ENCODE assay signal across 8 mouse cellular contexts in the genomic region with DNA sequence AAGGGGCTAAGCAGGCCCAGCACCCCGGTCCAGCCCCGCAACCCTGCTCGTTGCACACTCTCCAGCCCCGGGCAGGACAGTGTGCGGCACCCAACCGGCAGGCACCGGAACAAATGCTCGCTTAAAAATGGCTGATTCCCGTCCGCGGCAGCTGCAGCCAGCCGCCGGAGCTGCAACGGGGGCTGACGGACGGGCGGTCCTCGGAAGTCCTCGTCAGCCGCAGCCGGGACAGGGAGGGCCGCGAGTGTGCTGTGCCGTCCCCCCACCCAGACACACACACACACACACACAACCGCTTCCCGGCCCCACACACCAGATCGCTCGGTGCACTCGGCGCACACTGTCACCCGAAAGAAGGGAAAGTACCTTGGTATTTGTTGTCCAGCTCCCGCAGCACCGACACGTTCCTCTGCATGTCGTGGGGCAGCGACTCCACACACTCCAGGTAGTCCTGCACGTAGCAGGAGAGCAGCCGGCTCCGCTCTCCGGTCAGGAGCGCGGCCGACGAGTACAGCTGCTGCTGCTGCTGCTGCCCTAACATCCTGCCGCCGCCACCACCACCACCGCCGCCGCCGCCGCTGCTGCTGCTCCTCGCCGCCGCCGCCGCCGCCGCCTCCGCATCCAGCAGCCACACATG. TPM values are rescaled to one million over a fixed set of nuclear protein-coding genes. Genes with fewer than 3 reads are reported as not detected.
DNase-seq lines count a peak whose midpoint lies in the region; ATAC-seq and TF ChIP-seq lines count a peak whose summit lies in the region.

No protein-coding gene starts in this region.

- peaks cover 4 to 6% of the 10 kb centered on the region in 2 experiments; a peak in 2 of 4 replicates for H3K4me1 ChIP-seq in MEL (ENCODE audit: control insufficient read depth in 1 of 2, insufficient read depth in 2 of 2, low read length in 2 of 2)
- no peaks in the 10 kb centered on the region; the same call in 1 of the 2 replicates for H3K4me1 ChIP-seq in embryonic facial prominence, embryonic 14.5 days (ENCODE audit: control insufficient read depth, insufficient read depth, low read length)
- H3K4me1 ChIP-seq in intestine, postnatal 0 days (replicated peaks; ENCODE audit: control insufficient read depth, insufficient read depth, low read length), result no peaks in the 10 kb centered on the region
- no peaks in the 10 kb centered on the region for H3K4me1 ChIP-seq in neural tube, embryonic 14.5 days (ENCODE audit: control insufficient read depth, insufficient read depth, low read length)

- peak overlapping the region; percentile 95 for H3K9ac ChIP-seq in MEL (ENCODE audit: control insufficient read depth, low read depth, low read length, poor library complexity, severe bottlenecking)
- H3K9ac ChIP-seq in embryonic facial prominence, embryonic 14.5 days (ENCODE audit: low read depth, low read length), result peak overlapping the region; percentile 87
- peak overlapping the region; percentile 83 for H3K9ac ChIP-seq in intestine, postnatal 0 days (ENCODE audit: low read depth, low read length)
- H3K9ac ChIP-seq in neural tube, embryonic 14.5 days (replicated peaks; ENCODE audit: low read depth, low read length), result peak overlapping the region; percentile 80

- intact Hi-C loops in left cerebral cortex, postnatal 36 days (cut with DNase I), result loop anchor here (2.0 to 10.0 kb wide), 3 partner anchors 41 to 259 kb away; a partner anchor contains a TSS
- intact Hi-C loops in left cerebral cortex, postnatal 25 days (cut with DNase I), result loop anchor here (5.0 kb wide), 1 partner anchor 142 kb away; a partner anchor contains a TSS

- TF ChIP-seq RAD21 in MEL (IDR thresholded peaks at IDR 0.05; ENCODE audit: low read depth, low read length), result no peak

- peak; percentile 32 to 41 for DNase-seq in left cerebral cortex, postnatal 36 days (ENCODE audit: low spot score in 2 of 2)
- DNase-seq in left cerebral cortex, postnatal 25 days (ENCODE audit: low spot score in 2 of 2), result no peak
- DNase-seq in MEL (ENCODE audit: low read depth, low spot score), result peak; percentile 78
- no peak for DNase-seq in embryonic facial prominence, embryonic 14.5 days (ENCODE audit: low spot score)
- no peak for DNase-seq in T-cell, adult 2 months (ENCODE audit: low spot score)
- DNase-seq in cerebellum, postnatal 36 days, result no peak

- peaks cover 0 to 17% of the 10 kb centered on the region in 2 experiments; a peak in 3 of 4 replicates for H3K36me3 ChIP-seq in MEL (ENCODE audit: control insufficient read depth in 1 of 2, insufficient read depth in 2 of 2, low read length in 2 of 2)
- H3K36me3 ChIP-seq in embryonic facial prominence, embryonic 14.5 days (ENCODE audit: control insufficient read depth, insufficient read depth, low read length), result no peaks in the 10 kb centered on the region
- no peaks in the 10 kb centered on the region; the same call in 1 of the 2 replicates for H3K36me3 ChIP-seq in intestine, postnatal 0 days (ENCODE audit: control insufficient read depth, insufficient read depth)
- no peaks in the 10 kb centered on the region for H3K36me3 ChIP-seq in neural tube, embryonic 14.5 days (ENCODE audit: control insufficient read depth, insufficient read depth, low read length)

- peak overlapping the region; percentile 75 for H3K27ac ChIP-seq in MEL (ENCODE audit: control insufficient read depth, low read depth, low read length)
- peak overlapping the region; percentile 89 for H3K27ac ChIP-seq in embryonic facial prominence, embryonic 14.5 days (replicated peaks; ENCODE audit: low read depth, low read length)
- peak overlapping the region; percentile 95 for H3K27ac ChIP-seq in intestine, postnatal 0 days (ENCODE audit: low read depth, low read length)
- peak overlapping the region; percentile 91 for H3K27ac ChIP-seq in neural tube, embryonic 14.5 days (ENCODE audit: low read depth, low read length)

- peak; percentile 22 for ATAC-seq in embryonic facial prominence, embryonic 14.5 days (ENCODE audit: low read depth)
- ATAC-seq in intestine, postnatal 0 days, result peak; percentile 6
- ATAC-seq in neural tube, embryonic 14.5 days (ENCODE audit: low read depth), result peak; percentile 39

- peaks cover 56% of the 10 kb centered on the region for H3K79me2 ChIP-seq in MEL (ENCODE audit: control insufficient read depth, insufficient read depth, low read length, poor library complexity)

- TF ChIP-seq POLR2A in MEL (IDR thresholded peaks at IDR 0.05; ENCODE audit: control insufficient read depth in 1 of 2, insufficient read depth in 1 of 2, low read depth in 1 of 2, low read length in 2 of 2, poor library complexity in 1 of 2), result no peak; a peak in 2 of 4 replicates

- peak overlapping the region; percentile 66 for H3K4me2 ChIP-seq in embryonic facial prominence, embryonic 14.5 days (ENCODE audit: low read depth, low read length)
- H3K4me2 ChIP-seq in intestine, postnatal 0 days (replicated peaks; ENCODE audit: low read depth), result peak overlapping the region; percentile 83
- H3K4me2 ChIP-seq in neural tube, embryonic 14.5 days (ENCODE audit: low read depth, low read length), result peak overlapping the region; percentile 60

- no peaks in the 10 kb centered on the region for H3K27me3 ChIP-seq in MEL (ENCODE audit: control insufficient read depth in 1 of 2, insufficient read depth in 2 of 2, low read length in 2 of 2)
- H3K27me3 ChIP-seq in embryonic facial prominence, embryonic 14.5 days (replicated peaks; ENCODE audit: control insufficient read depth, insufficient read depth, low read length), result no peaks in the 10 kb centered on the region
- no peaks in the 10 kb centered on the region for H3K27me3 ChIP-seq in intestine, postnatal 0 days (replicated peaks; ENCODE audit: control insufficient read depth, insufficient read depth, low read length)
- no peaks in the 10 kb centered on the region for H3K27me3 ChIP-seq in neural tube, embryonic 14.5 days (ENCODE audit: control insufficient read depth, insufficient read depth, low read length)

- peak overlapping the region; percentile 89 to 99 for H3K4me3 ChIP-seq in MEL (ENCODE audit: control insufficient read depth in 1 of 2, insufficient read depth in 1 of 2, low read depth in 2 of 2, low read length in 2 of 2)
- peak overlapping the region; percentile 97 for H3K4me3 ChIP-seq in embryonic facial prominence, embryonic 14.5 days (ENCODE audit: low read depth, low read length)
- peak overlapping the region; percentile 99 for H3K4me3 ChIP-seq in intestine, postnatal 0 days (ENCODE audit: low read depth, low read length)
- peak overlapping the region; percentile 93 for H3K4me3 ChIP-seq in neural tube, embryonic 14.5 days (ENCODE audit: low read depth, low read length)

- no peaks in the 10 kb centered on the region for H3K9me3 ChIP-seq in MEL (replicated peaks; ENCODE audit: insufficient read depth, low read length)
- no peaks in the 10 kb centered on the region for H3K9me3 ChIP-seq in embryonic facial prominence, embryonic 14.5 days (ENCODE audit: control insufficient read depth, low read length)
- no peaks in the 10 kb centered on the region for H3K9me3 ChIP-seq in intestine, postnatal 0 days (ENCODE audit: control insufficient read depth)
- no peaks in the 10 kb centered on the region for H3K9me3 ChIP-seq in neural tube, embryonic 14.5 days (ENCODE audit: control insufficient read depth, low read length)

- TF ChIP-seq EP300 in MEL (IDR thresholded peaks at IDR 0.05; ENCODE audit: low read depth in 1 of 2, low read length in 2 of 2), result no peak

- no peak for TF ChIP-seq CTCF in MEL (IDR thresholded peaks at IDR 0.05 in 2 of 3, conservative IDR thresholded peaks at IDR 0.05 in 1 of 3; ENCODE audit: control insufficient read depth in 1 of 3, insufficient read depth in 1 of 3, low read depth in 2 of 3, low read length in 3 of 3, poor library complexity in 1 of 3, severe bottlenecking in 1 of 3)
- TF ChIP-seq CTCF in intestine, postnatal 0 days (IDR thresholded peaks at IDR 0.05; ENCODE audit: low read depth), result no peak

- WGBS in embryonic facial prominence, embryonic 14.5 days, result 0% methylated on average over 16 of the region's 59 CpGs
- under 1% methylated on average over 46 of the region's 59 CpGs for WGBS in intestine, postnatal 0 days
- WGBS in neural tube, embryonic 14.5 days, result under 1% methylated on average over 49 of the region's 59 CpGs

TF ChIP-seq in MEL, 35 proteins besides CTCF, POLR2A, EP300 and RAD21 (continues in another document):
- TF ChIP-seq SIN3A (IDR thresholded peaks at IDR 0.05; ENCODE audit: low read length) (0 out of 2 replicates have a peak, but pooled peaks have one; percentile 18), KAT2A (conservative IDR thresholded peaks at IDR 0.05; ENCODE audit: low read depth, low read length) (no peak), MEF2A (IDR thresholded peaks at IDR 0.05; ENCODE audit: extremely low read depth, insufficient replicate concordance, low read depth, low read length, poor library complexity, severe bottlenecking) (no peak), ZC3H11A (IDR thresholded peaks at IDR 0.05; ENCODE audit: low read depth, low read length) (no peak), MAX (IDR thresholded peaks at IDR 0.05; ENCODE audit: low read length) (peak; percentile 16; the same call in 1 of the 2 replicates), CHD1 (IDR thresholded peaks at IDR 0.05; ENCODE audit: low read depth, low read length) (peak; percentile 86; the same call in 1 of the 2 replicates), POLR2AphosphoS2 (IDR thresholded peaks at IDR 0.05; ENCODE audit: low read length) (no peak), NELFE (IDR thresholded peaks at IDR 0.05; ENCODE audit: low read depth, low read length) (no peak; the same call in 1 of the 2 replicates)

RNA-seq across cellular contexts. Expression of a gene that starts 1.1 kb away (rescaled TPM):
- total RNA-seq in left cerebral cortex, postnatal 36 days (2021), result 10 to 100 TPM; 46.5 to 55.5 TPM
- 10 to 100 TPM; 48.9 to 52.6 TPM for total RNA-seq in left cerebral cortex, postnatal 25 days (2021)
- 17.9 and 18.6 TPM in 2 replicates for total RNA-seq in MEL (2012; rRNA removed)
- 100 to 1,000 TPM in 1 of 2 experiments, 10 to 100 TPM in 1; 61.7 to 363 TPM for polyA plus RNA-seq in MEL (2012; ENCODE audit: insufficient read depth in 1 of 2, insufficient read length in 2 of 2, low read depth in 1 of 2, low replicate concordance in 2 of 2, missing spikeins in 1 of 2)
- polyA plus RNA-seq in embryonic facial prominence, embryonic 14.5 days (2014; fragmentation: Nextera tagmentation; extraction: Ambion mirVana), result 11.3 and 12.6 TPM in 2 replicates
- 12.6 and 13.4 TPM in 2 replicates for polyA plus RNA-seq in intestine, postnatal 0 days (2015; fragmentation: Nextera tagmentation; extraction: Ambion mirVana)
- polyA plus RNA-seq in neural tube, embryonic 14.5 days (2014; fragmentation: Nextera tagmentation; extraction: Ambion mirVana), result 7.3 and 10.3 TPM in 2 replicates

RNA-seq across cellular contexts. Expression of a gene that starts 39.5 kb away (rescaled TPM):
- 10 to 100 TPM; 16.6 to 20.6 TPM for total RNA-seq in left cerebral cortex, postnatal 36 days (2021)
- total RNA-seq in left cerebral cortex, postnatal 25 days (2021), result 10 to 100 TPM; 16.8 to 17.4 TPM
- total RNA-seq in MEL (2012; rRNA removed), result 12.4 and 14.1 TPM in 2 replicates
- 100 to 1,000 TPM in 1 of 2 experiments, 10 to 100 TPM in 1; 13.5 to 101 TPM for polyA plus RNA-seq in MEL (2012; ENCODE audit: insufficient read depth in 1 of 2, insufficient read length in 2 of 2, low read depth in 1 of 2, low replicate concordance in 2 of 2, missing spikeins in 1 of 2)
- polyA plus RNA-seq in embryonic facial prominence, embryonic 14.5 days (2014; fragmentation: Nextera tagmentation; extraction: Ambion mirVana), result 16.5 and 21.0 TPM in 2 replicates
- 15.3 and 15.4 TPM in 2 replicates for polyA plus RNA-seq in intestine, postnatal 0 days (2015; fragmentation: Nextera tagmentation; extraction: Ambion mirVana)
- polyA plus RNA-seq in neural tube, embryonic 14.5 days (2014; fragmentation: Nextera tagmentation; extraction: Ambion mirVana), result 33.6 and 35.3 TPM in 2 replicates

Comparison
In these comparisons a context has a peak if more than half of its experiments do, and no peak if none do; other contexts are left out.
1. DNase-seq: peak in left cerebral cortex, postnatal 36 days (2 of 2) and MEL (single experiment); none in left cerebral cortex, postnatal 25 days (0 of 2), embryonic facial prominence, embryonic 14.5 days (single experiment), T-cell, adult 2 months (single experiment) and cerebellum, postnatal 36 days (0 of 2).
2. Peak in every context shown above with its lines, with median percentiles within 50 percentile points of each other: H3K27ac ChIP-seq, H3K4me3 ChIP-seq, H3K9ac ChIP-seq, ATAC-seq and H3K4me2 ChIP-seq.